Mouse (Mus musculus): ENCODE measurements around the gene Prdm11. TPM values are rescaled to one million over a fixed set of nuclear protein-coding genes. Genes with fewer than 3 reads are reported as not detected.

The Prdm11 gene
- total RNA-seq, 2 experiments from 2014 or later = 30.7 to 30.9 TPM

DNA sequence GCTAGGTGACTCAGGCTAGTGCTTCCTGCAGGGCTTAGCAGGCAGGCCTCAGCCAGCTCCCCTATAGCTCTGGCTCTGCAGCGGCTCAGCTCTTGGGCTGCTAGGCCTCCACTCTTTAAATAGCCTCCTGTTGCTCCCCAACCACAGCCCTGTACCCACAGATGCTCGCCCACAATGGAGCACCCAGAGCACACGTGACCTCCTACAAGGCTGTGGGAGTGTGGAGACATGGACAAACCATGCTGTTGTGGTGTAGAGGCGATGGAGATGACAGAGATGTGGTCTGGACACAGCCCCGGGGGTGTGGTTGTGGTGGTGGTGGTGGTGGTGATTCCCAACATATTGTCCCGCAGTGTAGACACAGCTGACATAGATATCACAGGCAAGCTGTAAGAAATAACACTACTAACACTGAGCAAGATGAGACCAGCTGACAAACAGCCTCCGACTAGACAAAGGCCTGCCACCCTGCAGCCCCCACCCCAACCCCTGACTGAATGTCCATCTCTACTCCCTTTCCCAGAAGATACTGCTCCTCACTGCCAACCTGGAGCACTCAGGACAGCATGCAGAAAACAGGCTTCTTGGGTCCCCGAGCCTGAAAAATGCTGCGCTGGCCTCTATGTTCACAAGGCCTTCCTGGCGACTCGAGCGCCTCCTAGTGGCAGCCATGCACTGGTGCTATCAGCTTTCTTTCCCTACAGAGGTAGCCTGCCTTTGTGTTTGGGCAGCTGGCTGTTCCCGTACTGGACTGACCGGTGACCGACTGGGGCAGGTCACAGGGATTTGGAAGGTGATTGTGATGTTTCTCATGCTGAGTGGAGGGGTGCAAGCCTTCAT, 30.0 kb upstream of the Prdm11 start:
- peak; percentile 93 for TF ChIP-seq CTCF (conservative IDR thresholded peaks at IDR 0.05)
- Histone ChIP-seq H3K4me3 (no peak overlapping the region), H3K27ac (peak overlapping the region; percentile 81)
- DNase-seq (ENCODE audit: low spot score in 2 of 2) = peak in 1 of 2 experiments; percentile 59

DNA sequence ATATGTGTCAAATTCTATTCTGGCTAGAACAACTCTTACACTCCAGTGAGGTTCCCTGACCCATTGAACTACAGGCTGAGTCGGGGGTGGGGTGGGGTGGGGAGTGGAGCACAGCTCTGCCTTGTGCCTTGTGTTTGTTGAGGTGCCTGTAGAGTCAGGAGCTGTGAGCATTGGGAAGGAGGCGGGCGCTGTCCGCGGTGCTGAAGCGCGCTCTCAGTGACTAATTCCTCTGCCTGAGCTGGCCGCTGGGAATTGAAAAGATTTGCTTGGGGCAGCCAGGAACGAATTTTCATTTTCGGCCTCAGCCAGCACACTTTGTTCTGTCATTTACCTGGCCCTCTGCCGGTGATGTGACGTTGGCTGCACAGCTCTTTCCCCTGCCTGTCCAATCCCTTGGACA, 25.7 kb upstream of the Prdm11 start:
- no peak for DNase-seq (ENCODE audit: low spot score in 2 of 2)

DNA sequence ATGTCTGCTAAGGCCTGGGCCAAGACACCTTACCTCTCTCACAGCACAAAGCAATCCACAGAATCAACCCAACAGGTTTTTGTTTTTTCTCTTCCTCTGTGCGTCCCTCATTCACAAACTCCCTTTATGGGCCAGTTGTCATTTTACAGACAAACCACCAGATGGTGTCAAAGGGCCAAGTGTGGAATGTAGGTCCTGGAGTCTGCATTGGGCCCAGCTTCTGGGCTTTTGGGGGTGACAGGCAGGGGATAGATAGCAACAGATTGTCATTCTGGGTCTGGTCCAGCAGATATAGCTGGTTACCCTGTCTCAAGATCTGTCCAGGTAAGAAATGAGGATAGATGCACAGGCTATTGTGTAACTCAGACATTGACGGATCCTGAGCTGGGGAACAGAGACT, 23.0 kb upstream of the Prdm11 start:
- Histone ChIP-seq H3K27ac (no peak overlapping the region), H3K4me3 (no peak overlapping the region)
- peak; percentile 46 to 65 for DNase-seq (ENCODE audit: low spot score in 2 of 2)
- peak; percentile 93 for TF ChIP-seq CTCF (conservative IDR thresholded peaks at IDR 0.05)

More for the DNA sequence above, 25.7 kb upstream of the Prdm11 start:
- Histone ChIP-seq H3K27ac (no peak overlapping the region), H3K4me3 (no peak overlapping the region)
- no peak for TF ChIP-seq CTCF (conservative IDR thresholded peaks at IDR 0.05)

DNA sequence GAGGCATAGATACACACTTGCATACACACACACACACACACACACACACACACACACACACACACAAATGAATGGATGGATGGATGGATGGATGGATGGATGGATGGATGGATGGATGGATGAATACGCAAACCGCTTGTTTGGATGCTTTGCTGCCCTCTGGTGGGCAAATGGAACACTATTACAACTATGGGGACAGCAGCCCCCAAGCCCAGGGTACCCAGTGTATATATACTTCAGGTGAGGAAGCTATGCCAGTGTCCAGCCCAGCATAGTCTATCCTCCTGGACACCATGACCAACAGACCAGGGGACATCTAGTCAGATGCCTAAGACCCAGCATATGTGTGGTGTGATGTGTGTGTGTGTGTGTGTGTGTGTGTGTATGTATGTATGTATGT, 17.4 kb upstream of the Prdm11 start:
- peak; percentile 71 for TF ChIP-seq CTCF (conservative IDR thresholded peaks at IDR 0.05)
- no peak overlapping the region for H3K4me3 ChIP-seq
- no peak overlapping the region for H3K27ac ChIP-seq
- peak; percentile 35 to 67 for DNase-seq (ENCODE audit: low spot score in 2 of 2)

DNA sequence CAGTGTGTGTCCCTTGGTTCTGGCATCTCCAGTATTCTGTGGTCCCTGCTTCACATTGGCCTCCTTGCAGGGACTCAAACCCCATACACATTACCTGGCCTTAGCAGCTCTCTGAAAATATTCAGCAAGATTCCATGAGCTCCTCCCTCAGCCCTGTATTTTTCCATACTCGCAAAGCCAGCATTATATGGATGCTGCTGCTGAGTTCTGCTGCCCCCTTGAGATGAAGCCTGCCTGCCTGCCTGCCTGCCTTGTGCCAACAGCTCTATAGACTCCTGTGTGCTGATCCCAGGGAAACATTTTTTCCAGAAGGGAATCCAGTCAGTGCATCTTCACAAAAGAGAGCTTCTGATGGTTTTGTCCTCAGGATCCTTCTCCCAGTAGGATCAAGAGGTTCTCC, 5.9 kb upstream of the Prdm11 start:
- Histone ChIP-seq H3K27ac (no peak overlapping the region), H3K4me3 (no peak overlapping the region)
- peak; percentile 17; the same call in 1 of the 2 replicates for TF ChIP-seq CTCF (conservative IDR thresholded peaks at IDR 0.05)
- DNase-seq (ENCODE audit: low spot score in 2 of 2) = no peak

DNA sequence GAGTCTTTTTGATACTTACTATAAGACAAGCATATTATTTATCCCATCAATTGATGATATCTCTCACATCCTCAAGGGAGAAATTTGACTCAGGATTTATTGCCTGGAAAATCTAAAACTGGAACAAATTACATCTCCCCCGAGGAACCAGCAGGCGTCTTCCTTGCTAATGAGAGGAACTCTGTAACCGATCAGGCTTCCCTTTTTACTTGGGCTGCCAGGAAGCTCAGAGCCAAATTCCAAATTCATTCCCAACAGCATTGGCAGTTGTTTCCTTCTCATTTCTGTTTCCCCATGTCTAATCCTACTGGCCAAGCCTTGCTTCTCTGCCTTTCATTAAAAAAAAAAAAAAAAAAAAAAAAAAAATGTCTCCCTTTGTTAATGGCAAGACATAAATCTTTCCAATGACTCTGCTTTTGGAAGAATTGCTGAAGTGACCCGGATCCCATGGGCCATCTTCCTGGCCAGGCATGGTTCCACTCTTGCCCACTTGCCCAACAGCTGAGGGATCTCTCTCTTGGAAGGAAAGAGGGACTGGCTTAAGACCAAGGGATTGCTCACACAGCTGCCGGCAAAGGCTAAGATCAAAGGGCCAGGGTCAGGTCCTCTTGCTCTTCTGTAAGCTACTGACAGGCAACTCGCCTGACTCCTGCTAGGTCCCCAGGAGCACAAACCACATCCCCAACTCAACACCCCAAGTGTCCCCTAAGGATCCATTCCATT, 2.8 kb upstream of the Prdm11 start:
- no peak for DNase-seq (ENCODE audit: low spot score in 2 of 2)
- no peak for TF ChIP-seq CTCF (conservative IDR thresholded peaks at IDR 0.05)
- Histone ChIP-seq H3K27ac (no peak overlapping the region), H3K4me3 (no peak overlapping the region)

DNA sequence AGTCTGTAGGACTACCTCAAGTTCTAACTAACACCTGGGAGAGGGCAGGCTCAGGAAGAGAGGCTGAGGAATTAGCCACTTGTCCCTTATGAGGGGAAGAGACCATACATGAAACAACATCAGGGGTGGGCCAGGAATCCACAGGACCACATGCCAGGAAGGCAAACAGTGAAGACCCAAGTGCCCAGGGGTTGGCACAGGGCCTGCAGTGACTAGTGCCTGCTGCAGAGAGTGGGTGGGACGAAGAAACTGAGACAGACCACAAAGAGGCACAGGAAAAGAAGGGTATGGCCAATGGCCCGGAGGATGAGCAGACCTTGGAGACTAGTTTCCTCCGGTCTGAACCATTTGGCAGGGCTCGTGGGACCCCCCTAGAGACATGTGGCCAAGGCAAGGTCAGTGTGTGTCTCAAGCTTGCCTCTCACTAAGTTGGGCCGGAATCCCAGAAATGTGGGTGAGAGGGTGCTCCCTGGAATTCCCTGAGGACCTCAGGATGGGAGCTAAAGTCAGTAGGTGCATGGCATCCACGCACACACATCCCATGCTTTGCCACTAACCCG, 1.6 kb upstream of the Prdm11 start:
- DNase-seq (ENCODE audit: low spot score in 2 of 2) = no peak
- TF ChIP-seq CTCF (conservative IDR thresholded peaks at IDR 0.05) = no peak
- no peak overlapping the region for H3K27ac ChIP-seq
- no peak overlapping the region for H3K4me3 ChIP-seq

DNA sequence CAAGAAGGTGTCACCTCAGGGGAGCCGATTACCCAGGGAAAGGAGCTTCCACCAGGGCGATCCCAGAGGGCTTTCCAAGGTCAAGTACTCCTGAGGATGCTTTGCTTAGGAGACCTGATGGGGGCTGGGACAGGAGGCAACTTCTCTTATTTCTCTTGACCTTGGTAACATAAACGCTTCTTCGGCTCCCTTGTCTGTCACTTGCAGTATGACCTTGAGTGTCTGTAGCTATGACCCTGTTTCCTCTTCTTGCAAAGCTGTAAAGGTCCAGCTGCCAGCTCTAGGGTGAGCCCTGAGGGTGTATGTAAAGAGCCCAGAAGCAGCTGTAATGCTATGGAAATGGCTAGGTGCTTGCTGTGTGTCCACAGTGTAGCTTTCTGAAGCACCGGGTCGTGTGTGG, 1.1 kb upstream of the Prdm11 start:
- H3K27ac ChIP-seq = no peak overlapping the region
- DNase-seq (ENCODE audit: low spot score in 2 of 2) = no peak
- H3K4me3 ChIP-seq = no peak overlapping the region
- TF ChIP-seq CTCF (conservative IDR thresholded peaks at IDR 0.05) = no peak

DNA sequence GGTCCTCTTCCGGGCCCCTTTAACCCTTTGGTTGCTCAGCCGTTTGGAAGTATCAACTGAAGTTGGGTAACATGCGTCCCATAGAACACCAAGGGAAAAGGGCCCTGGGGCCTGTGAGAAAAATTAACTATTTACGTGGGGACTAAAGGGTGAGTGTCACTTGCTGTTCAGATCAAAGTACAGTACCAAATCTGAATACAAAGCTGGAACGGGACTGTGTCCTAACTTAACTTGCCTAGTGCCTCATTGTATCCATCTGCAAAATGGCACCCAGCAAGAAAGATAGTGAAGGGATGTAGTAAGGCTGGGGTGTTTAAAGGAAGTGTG, 505 bp upstream of the Prdm11 start:
- Histone ChIP-seq H3K4me3 (peak overlapping the region; percentile 86), H3K27ac (peak overlapping the region; percentile 98; the same call in 1 of the 2 replicates)
- TF ChIP-seq CTCF (conservative IDR thresholded peaks at IDR 0.05) = no peak
- DNase-seq (ENCODE audit: low spot score in 2 of 2) = no peak

DNA sequence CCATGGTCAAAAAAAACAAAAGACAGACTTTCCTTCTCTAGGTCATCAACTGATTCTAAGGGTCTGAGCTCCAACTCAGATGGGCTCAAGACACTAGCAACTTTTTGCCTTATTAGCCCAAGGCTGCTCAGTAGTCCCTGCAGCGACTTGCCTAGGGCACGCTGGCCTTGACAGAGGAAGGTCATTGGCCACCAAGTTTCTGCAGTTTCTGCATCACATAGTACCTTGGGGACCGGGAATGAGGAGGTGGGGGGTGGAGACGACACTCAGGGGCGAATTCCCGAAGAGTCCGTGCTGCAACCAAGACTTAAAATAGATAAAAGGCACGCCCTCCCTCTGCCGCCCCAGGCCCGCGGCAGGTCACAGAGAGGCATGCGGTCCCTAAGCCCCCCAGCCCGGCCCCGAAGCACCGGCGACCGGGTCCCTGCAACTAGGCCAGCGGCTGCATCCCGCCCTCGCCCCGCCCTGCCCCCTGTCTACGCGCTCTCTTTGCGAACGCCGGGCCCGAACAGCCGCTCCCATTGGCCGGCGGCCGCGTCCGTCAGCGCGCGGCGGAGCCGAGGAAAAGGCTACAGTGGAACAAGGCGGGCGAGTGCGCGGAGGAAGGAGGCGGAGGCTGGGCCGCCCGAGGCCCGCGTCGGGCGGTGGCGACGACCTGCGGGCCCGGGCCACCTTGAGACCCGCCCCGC, 694 bp downstream of the Prdm11 start:
- DNase-seq (ENCODE audit: low spot score in 2 of 2) = peak; percentile 93 to 95
- H3K27ac ChIP-seq = peak overlapping the region; percentile 98
- peak overlapping the region; percentile 86 for H3K4me3 ChIP-seq
- 0 out of 2 replicates have a peak, but pooled peaks have one; percentile 16 for TF ChIP-seq CTCF (conservative IDR thresholded peaks at IDR 0.05)

DNA sequence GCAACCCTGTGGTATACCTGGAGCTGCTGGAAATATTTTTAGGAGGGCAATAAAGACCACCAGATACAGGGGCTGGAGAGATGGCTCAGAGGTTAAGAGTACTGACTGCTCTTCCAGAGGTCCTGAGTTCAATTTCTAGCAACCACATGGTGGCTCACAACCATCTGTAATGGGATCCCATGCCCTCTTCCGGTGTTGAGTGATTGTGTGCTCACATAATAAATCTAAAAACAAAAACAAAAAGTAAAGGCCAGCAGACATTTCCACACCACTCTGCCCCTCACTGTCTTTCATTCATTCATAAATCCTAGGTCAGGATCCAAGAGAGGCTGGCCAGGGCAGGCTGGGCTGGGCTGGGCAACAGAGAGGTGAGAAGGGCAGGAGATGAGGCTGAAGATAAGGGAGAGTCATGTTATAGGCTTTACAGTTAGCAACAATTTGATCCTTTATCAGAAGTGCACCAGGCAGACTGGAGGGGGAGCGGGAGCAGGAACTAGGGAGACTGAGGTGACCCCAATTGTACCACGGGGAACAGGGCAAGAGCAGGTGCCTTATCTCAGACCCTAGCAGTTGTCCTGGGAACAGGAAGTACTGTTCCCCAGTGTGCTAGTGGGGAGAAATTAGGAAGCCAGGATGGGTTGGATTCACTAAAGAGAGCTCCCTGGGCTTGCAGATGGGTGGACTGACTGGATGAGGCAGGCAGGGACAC, 2.4 kb downstream of the Prdm11 start:
- Histone ChIP-seq H3K4me3 (no peak overlapping the region), H3K27ac (no peak overlapping the region)
- TF ChIP-seq CTCF (conservative IDR thresholded peaks at IDR 0.05) = no peak
- DNase-seq (ENCODE audit: low spot score in 2 of 2) = no peak

DNA sequence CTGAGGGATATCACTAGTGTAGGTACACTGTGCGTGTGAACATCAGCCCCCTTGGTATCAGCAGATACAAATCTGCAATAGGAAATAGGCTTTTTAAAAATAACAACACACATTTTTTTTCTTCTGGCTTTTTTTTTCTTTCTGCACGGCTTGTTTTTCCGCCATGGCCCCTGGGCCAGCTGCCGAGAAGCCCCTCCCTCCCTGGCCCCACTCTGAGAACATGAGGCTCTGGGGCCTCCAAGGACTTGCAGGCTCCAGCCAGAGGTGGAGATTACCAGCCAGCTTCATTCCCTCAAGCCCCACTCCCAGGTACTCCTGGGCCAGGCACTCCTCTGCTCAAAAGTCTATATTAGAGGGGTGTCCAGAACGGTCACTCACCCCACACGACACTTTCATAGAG, 4.5 kb downstream of the Prdm11 start:
- Histone ChIP-seq H3K4me3 (no peak overlapping the region), H3K27ac (no peak overlapping the region)
- no peak for DNase-seq (ENCODE audit: low spot score in 2 of 2)
- TF ChIP-seq CTCF (conservative IDR thresholded peaks at IDR 0.05) = no peak
